Mouse (Mus musculus): ENCODE measurements around the gene Il4i1.

DNA sequence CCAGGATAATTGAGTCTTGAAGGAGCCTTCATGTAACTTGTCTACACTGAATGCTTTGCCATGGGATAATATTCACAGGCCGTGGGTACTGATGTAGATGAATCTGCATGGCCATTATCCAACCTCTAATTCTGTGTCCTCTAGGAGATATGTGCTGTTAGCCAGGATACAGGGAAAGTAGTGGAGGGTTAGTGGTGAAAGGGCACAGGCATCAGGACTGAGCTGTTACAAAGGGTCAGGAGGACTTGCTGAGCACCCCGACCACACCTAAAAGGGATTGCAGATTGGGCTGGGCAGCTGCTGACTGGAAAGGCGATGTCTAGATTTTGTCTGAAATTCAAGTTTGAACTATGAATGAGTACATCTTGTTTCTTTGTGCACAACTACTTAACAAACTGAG lies 4.3 kb downstream of the Il4i1 start:
- TF ChIP-seq CTCF (IDR thresholded peaks at IDR 0.05; ENCODE audit: extremely low read depth, insufficient read length, insufficient replicate concordance, low read depth, low read length) (no peak), POLR2A (IDR thresholded peaks at IDR 0.05; ENCODE audit: low read depth, low read length) (no peak)

Measured in small intestine, adult 2 months (tissue).